Mouse (Mus musculus) embryonic facial prominence, embryonic 10.5 days (tissue): ENCODE results near the gene Lypd3. TPM values are rescaled to one million over a fixed set of nuclear protein-coding genes. Genes with fewer than 3 reads are reported as not detected.
A peak's percentile ranks its signal among the peaks of the same experiment; 100 is the strongest.

Source experiments
- DNase-seq: peaks from one replicate; pipeline ENCODE4 v3.0.0-alpha.2; 2017; ENCODE audit warnings: low spot score
- H3K27ac ChIP-seq: fragments of 300-500 bp; sonication (generic); replicated peaks from 2 replicates; pipeline ENCODE4 v1.5.1; 2016; ENCODE audit warnings: mild to moderate bottlenecking
- H3K27me3 ChIP-seq: fragments of 300-500 bp; sonication (generic); replicated peaks from 2 replicates; pipeline ENCODE4 v1.6.1; 2016; ENCODE audit warnings: low read depth, mild to moderate bottlenecking; ENCODE audit not compliant: poor library complexity, severe bottlenecking
- H3K36me3 ChIP-seq: fragments of 300-500 bp; sonication (generic); replicated peaks from 2 replicates; pipeline ENCODE4 v1.6.1; 2016; ENCODE audit warnings: mild to moderate bottlenecking, moderate library complexity
- H3K4me1 ChIP-seq: fragments of 300-500 bp; sonication (generic); 2 replicates; pipeline ENCODE4 v1.6.1; 2016
- H3K4me3 ChIP-seq: fragments of 300-500 bp; sonication (generic); 2 replicates; pipeline ENCODE4 v1.5.1; 2016; ENCODE audit warnings: mild to moderate bottlenecking, moderate library complexity
- H3K9me3 ChIP-seq: fragments of 300-500 bp; sonication (generic); 2 replicates; pipeline ENCODE4 v1.6.1; 2016; ENCODE audit warnings: mild to moderate bottlenecking
- WGBS: fragments of 180-500 bp; shearing (Covaris S2); methylation state at CpG from one replicate; pipeline ENCODE4 v1.1.7; 2016; 5-methylcytosine and 5-hydroxymethylcytosine counted together
- polyA plus RNA-seq: library from polyadenylated mRNA; unstranded; fragments of >200 nt; fragmentation: Nextera tagmentation; extraction: Ambion mirVana; gene quantifications from 2 replicates; pipeline ENCODE4 v1.2.1, GENCODE M21; 2016

Lypd3 gene
- polyA plus RNA-seq, 1 experiment from 2014 or later, result 1.5 TPM

- Histone ChIP-seq H3K9me3 (peaks cover 17% of the 10 kb centered on the region), H3K4me3 (no peak overlapping the region), H3K4me1 (0 out of 2 replicates have a peak, but pooled peaks cover 2% of the 10 kb centered on the region), H3K27me3 (peaks cover 26% of the 10 kb centered on the region), H3K27ac (no peak overlapping the region), H3K36me3 (no peaks in the 10 kb centered on the region)
- WGBS, result 41% methylated on average over 13 of the region's 13 CpGs
- DNase-seq, result no peak
Measured at GRCm38 (mm10) chr7:24619671-24620397, 16.5 kb upstream of the Lypd3 start.

DNA sequence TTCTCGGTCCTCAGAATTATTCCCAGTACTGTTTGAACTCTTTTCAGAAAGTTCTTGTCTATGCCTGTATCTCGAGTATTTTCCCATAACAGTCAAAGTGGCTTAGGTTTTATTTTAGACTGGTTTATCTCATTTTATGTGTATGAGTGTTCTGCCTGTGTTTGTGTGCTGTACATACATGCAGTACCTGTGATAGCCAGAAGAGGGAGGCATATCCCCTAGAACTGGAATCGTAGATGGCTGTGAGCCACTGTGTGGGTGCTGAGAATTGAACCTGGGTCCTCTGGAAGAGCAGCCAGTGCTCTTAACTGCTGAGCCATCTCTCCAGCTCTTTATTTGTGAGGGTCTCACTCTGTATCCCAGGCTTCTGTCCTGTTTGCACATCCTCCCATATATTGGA lies 15.2 kb upstream of the Lypd3 start:
- whole genome bisulfite sequencing, result 85% methylated on average over 3 of the region's 3 CpGs
- DNase-seq, result no peak
- Histone ChIP-seq H3K27me3 (peaks cover 31% of the 10 kb centered on the region), H3K4me1 (peaks cover 4% of the 10 kb centered on the region; the same call in 1 of the 2 replicates), H3K36me3 (no peaks in the 10 kb centered on the region), H3K4me3 (no peak overlapping the region), H3K27ac (no peak overlapping the region), H3K9me3 (peaks cover 17% of the 10 kb centered on the region)

- 83% methylated on average over 6 of the region's 6 CpGs for WGBS
- H3K9me3 ChIP-seq, result peaks cover 17% of the 10 kb centered on the region
- H3K36me3 ChIP-seq, result no peaks in the 10 kb centered on the region
- no peak overlapping the region for H3K27ac ChIP-seq
- peaks cover 8% of the 10 kb centered on the region for H3K4me1 ChIP-seq
- no peak for DNase-seq
- no peak overlapping the region for H3K4me3 ChIP-seq
- peaks cover 37% of the 10 kb centered on the region for H3K27me3 ChIP-seq
Measured at GRCm38 (mm10) chr7:24622967-24623366, 13.4 kb upstream of the Lypd3 start.

DNA sequence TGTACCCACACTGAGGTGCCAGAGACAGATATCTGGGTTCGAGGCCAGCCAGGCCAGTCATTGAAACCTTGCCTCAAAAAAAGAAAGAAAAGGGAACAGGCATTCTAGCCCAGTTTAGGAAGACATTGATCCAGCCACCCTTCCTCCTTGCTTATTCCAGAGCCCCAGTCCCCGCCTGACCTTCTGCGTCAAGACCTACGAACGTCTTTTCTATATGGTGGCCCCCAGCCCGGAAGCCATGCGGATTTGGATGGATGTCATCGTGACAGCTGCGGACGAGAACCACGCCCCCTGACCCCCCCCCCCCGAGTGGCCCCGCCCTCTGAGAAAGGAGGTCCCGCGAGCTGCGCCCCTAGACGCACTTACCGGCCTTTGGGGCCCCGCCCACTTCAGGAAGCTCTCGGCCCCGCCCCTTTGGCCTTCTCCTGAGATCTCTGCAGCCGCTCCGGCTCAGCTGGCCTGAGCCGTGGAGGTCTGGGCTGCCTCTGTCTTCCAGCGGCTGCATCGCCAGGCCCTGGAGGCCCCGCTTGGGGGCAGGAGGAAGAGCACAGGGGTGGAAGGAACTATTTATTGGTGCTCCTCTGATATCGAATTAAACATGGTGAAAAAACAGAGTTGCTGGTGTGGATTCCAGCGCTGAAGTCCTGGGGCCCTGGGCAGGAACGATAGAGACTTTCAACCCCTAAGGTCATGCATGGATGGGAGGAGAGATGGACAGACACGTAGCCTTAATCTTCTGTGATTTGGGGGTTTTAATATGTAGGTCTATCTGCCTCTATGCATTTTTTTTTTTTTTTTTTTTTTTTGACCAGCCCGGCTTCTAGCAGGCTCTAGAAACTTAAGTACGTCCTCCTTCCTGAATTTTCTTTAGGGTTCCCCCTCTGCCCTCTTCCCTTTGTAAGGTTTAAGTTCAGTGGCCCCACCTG lies 7.4 kb upstream of the Lypd3 start:
- Histone ChIP-seq H3K9me3 (no peaks in the 10 kb centered on the region), H3K4me1 (peaks cover 18% of the 10 kb centered on the region), H3K4me3 (peak overlapping the region; percentile 54), H3K27ac (peak overlapping the region; percentile 65; the same call in 1 of the 2 replicates), H3K27me3 (peaks cover 30% of the 10 kb centered on the region), H3K36me3 (no peaks in the 10 kb centered on the region)
- peak; percentile 91 for DNase-seq
- 8% methylated on average over 33 of the region's 33 CpGs for WGBS

- H3K27ac ChIP-seq, result no peak overlapping the region
- no peaks in the 10 kb centered on the region for H3K9me3 ChIP-seq
- DNase-seq, result no peak
- H3K4me3 ChIP-seq, result no peak overlapping the region
- WGBS, result 75% methylated on average over 4 of the region's 4 CpGs
- no peaks in the 10 kb centered on the region for H3K36me3 ChIP-seq
- H3K4me1 ChIP-seq, result peaks cover 17% of the 10 kb centered on the region
- peaks cover 34% of the 10 kb centered on the region for H3K27me3 ChIP-seq
Measured at GRCm38 (mm10) chr7:24629672-24630071, 6.7 kb upstream of the Lypd3 start.

GRCm38 (mm10) chr7:24630116-24630880 lies 6.1 kb upstream of the Lypd3 start:
- 74% methylated on average over 10 of the region's 10 CpGs for WGBS
- Histone ChIP-seq H3K4me3 (no peak overlapping the region), H3K4me1 (peaks cover 17% of the 10 kb centered on the region), H3K36me3 (no peaks in the 10 kb centered on the region), H3K9me3 (no peaks in the 10 kb centered on the region), H3K27me3 (peaks cover 37% of the 10 kb centered on the region), H3K27ac (no peak overlapping the region)
- DNase-seq, result no peak

DNA sequence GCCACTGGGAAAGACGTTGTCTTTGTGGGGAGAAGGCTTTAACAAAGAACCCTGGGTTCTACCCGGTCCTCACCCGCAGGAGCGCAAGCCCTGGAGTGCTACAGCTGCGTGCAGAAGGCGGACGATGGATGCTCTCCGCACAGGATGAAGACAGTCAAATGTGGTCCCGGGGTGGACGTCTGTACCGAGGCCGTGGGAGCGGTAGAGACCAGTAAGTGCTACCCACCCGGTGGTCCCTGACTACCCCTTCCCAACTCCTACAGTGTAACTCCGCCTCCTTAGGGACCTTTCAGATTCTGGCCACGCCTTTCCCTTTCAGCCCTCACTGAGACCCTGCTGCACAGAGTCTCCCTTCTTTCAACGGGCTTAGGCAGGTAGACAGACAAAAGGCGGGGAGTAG lies 696 bp downstream of the Lypd3 start:
- 1% methylated on average over 18 of the region's 18 CpGs for WGBS
- DNase-seq, result peak; percentile 38
- peaks cover 77% of the 10 kb centered on the region for H3K27me3 ChIP-seq
- peak overlapping the region; percentile 20; the same call in 1 of the 2 replicates for H3K27ac ChIP-seq
- peak overlapping the region; percentile 58 for H3K4me3 ChIP-seq
- peaks cover 28% of the 10 kb centered on the region for H3K4me1 ChIP-seq
- H3K9me3 ChIP-seq, result no peaks in the 10 kb centered on the region
- H3K36me3 ChIP-seq, result no peaks in the 10 kb centered on the region

DNA sequence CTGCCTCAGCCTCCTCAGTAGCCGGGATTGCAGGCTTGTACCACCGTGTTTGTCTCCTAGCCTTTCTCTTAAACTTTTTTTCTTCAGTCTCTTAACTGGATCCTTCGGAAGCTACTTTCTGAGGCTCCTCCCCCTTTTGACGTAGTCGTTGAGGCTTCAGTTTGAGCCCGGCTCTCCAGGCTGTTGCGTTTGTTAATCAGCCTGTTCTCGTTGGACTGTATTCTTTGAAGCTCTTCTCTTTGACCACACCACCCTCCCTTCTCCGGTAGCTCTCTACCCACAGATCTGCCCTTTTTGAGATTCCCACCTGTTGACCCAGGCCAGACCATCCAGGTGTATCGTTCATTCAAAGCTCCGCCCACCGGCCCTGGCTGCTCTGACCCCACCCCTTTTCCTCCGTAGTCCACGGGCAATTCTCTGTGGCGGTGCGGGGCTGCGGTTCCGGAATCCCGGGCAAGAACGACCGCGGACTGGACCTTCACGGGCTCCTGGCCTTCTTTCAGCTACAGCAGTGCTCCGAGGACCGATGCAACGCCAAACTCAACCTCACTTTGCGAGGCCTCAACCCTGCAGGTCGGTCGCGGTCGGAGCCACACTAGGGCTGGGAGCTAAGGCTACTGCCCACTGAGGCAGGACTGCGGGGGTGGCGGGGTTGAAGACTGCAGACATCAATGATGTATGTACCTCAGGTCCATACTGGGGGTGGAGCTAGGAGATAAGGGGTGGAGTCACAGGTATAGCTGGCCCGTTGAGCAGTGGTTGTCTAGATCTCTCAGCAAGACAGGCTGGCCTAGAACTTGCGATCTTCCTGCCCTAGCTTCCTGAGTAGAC lies 1.9 kb downstream of the Lypd3 start:
- DNase-seq, result no peak
- WGBS, result 3% methylated on average over 35 of the region's 35 CpGs
- Histone ChIP-seq H3K4me3 (peak overlapping the region; percentile 58), H3K4me1 (peaks cover 28% of the 10 kb centered on the region), H3K9me3 (no peaks in the 10 kb centered on the region), H3K27me3 (peaks cover 81% of the 10 kb centered on the region), H3K36me3 (no peaks in the 10 kb centered on the region), H3K27ac (no peak overlapping the region)

DNA sequence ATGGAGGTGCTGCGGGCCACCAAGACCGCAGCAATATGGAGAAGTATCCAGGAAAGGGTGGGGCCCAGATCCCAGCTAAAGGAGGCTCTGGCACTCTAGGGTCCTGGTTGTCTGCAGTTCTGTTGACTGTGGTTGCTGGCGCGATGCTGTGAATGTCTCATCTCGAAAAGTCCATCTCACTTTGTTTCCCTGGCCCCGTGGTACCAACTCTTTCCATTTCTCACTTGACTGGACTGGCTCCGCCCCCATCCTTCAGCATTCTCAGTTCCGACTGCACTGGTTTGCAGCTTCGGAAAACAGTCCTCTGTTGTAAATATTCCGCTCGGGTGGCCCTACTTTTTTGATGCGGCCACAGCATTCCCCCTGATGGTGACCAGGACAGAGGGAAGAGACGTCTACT lies 4.1 kb downstream of the Lypd3 start:
- H3K4me1 ChIP-seq, result peaks cover 28% of the 10 kb centered on the region
- no peak for DNase-seq
- H3K4me3 ChIP-seq, result no peak overlapping the region
- no peaks in the 10 kb centered on the region for H3K36me3 ChIP-seq
- no peaks in the 10 kb centered on the region for H3K9me3 ChIP-seq
- H3K27ac ChIP-seq, result no peak overlapping the region
- peaks cover 68% of the 10 kb centered on the region for H3K27me3 ChIP-seq
- WGBS, result 65% methylated on average over 13 of the region's 13 CpGs

DNA sequence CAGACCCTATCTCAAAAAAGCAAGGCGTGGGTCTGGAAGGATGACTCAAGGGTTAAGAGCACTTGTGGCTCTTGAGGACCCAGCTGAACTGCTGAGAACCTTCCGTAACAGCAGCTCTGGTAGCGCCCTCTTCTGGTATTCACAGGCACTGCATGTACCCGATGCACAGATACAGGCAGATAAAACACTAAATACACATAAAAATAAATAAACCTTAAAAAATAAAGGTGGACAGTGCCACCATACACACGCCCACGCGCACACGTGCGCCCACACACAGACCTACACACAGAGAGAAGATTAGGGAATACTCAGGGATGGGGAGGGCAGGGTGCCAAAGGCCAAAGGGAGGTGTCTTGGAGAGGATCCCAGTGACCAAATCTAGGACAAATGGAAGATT lies 6.1 kb downstream of the Lypd3 start:
- Histone ChIP-seq H3K4me1 (peaks cover 14% of the 10 kb centered on the region), H3K36me3 (no peaks in the 10 kb centered on the region), H3K9me3 (no peaks in the 10 kb centered on the region), H3K27me3 (peaks cover 47% of the 10 kb centered on the region), H3K27ac (no peak overlapping the region), H3K4me3 (no peak overlapping the region)
- DNase-seq, result peak; percentile 63
- WGBS, result 13% methylated on average over 9 of the region's 9 CpGs

- no peak for DNase-seq
- no peaks in the 10 kb centered on the region for H3K9me3 ChIP-seq
- no peaks in the 10 kb centered on the region for H3K4me1 ChIP-seq
- no peaks in the 10 kb centered on the region for H3K36me3 ChIP-seq
- no peak overlapping the region for H3K27ac ChIP-seq
- H3K4me3 ChIP-seq, result no peak overlapping the region
- H3K27me3 ChIP-seq, result peaks cover 27% of the 10 kb centered on the region
- 86% methylated on average over 6 of the region's 6 CpGs for WGBS
Measured at GRCm38 (mm10) chr7:24644492-24644891, 8.1 kb downstream of the Lypd3 start.
